Mouse (Mus musculus): ENCODE measurements at regions not wholly inside any gene's neighbourhood (a gene's known extent, or its start where the extent isn't known, plus 50 kb on each side); places are given as distances from the start of the nearest gene placed in this dataset.

GRCm38 (mm10) chr5:111944273-111944971 is 210.7 kb downstream of the Gm26897 start:
- Histone ChIP-seq H3K36me3 (replicated peaks; ENCODE audit: insufficient read depth, low read length) (no peaks in the 10 kb centered on the region), H3K27me3 (ENCODE audit: insufficient read depth, low read length) (no peaks in the 10 kb centered on the region), H3K4me1 (ENCODE audit: insufficient read depth) (no peaks in the 10 kb centered on the region), H3K4me3 (ENCODE audit: low read depth, low read length) (no peak overlapping the region), H3K9me3 (ENCODE audit: low read length) (no peaks in the 10 kb centered on the region), H3K9ac (replicated peaks) (no peak overlapping the region), H3K4me2 (ENCODE audit: low read depth, low read length) (no peak overlapping the region), H3K27ac (ENCODE audit: low read depth) (no peak overlapping the region)
- no peak for DNase-seq
- 39% methylated on average over 26 of the region's 28 CpGs for WGBS (ENCODE audit: insufficient replicate concordance)
- TF ChIP-seq EP300 (IDR thresholded peaks at IDR 0.05; ENCODE audit: low read depth) (no peak), CTCF (IDR thresholded peaks at IDR 0.05; ENCODE audit: low read depth) (no peak)
- ATAC-seq: no peak

DNA sequence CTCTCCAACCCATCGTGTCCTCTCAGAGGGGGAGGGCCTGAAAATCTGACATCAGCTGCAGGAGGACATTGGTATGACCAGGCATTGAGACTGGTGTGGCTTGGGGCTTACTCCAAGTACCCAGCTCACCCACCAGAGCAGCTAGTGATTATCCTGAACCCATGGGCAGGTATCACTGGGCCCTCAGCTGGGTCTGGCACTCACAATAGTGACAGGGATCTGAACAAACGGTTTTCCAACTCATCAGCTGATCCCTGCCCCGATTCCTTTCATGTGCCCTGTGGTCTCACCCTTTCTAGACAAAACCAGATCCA is 211.2 kb downstream of the Gm26897 start:
- Histone ChIP-seq H3K27me3 (ENCODE audit: insufficient read depth, low read length) (no peaks in the 10 kb centered on the region), H3K4me3 (ENCODE audit: low read depth, low read length) (no peak overlapping the region), H3K4me1 (ENCODE audit: insufficient read depth) (no peaks in the 10 kb centered on the region), H3K9ac (replicated peaks) (no peak overlapping the region), H3K36me3 (replicated peaks; ENCODE audit: insufficient read depth, low read length) (no peaks in the 10 kb centered on the region), H3K4me2 (ENCODE audit: low read depth, low read length) (no peak overlapping the region), H3K9me3 (ENCODE audit: low read length) (no peaks in the 10 kb centered on the region), H3K27ac (ENCODE audit: low read depth) (no peak overlapping the region)
- 29% methylated on average over 3 of the region's 3 CpGs for WGBS (ENCODE audit: insufficient replicate concordance)
- no peak for DNase-seq
- no peak for TF ChIP-seq CTCF (IDR thresholded peaks at IDR 0.05; ENCODE audit: low read depth)
- no peak for TF ChIP-seq EP300 (IDR thresholded peaks at IDR 0.05; ENCODE audit: low read depth)
- no peak for ATAC-seq

GRCm38 (mm10) chr5:111946281-111946680 is 212.6 kb downstream of the Gm26897 start:
- 77% methylated on average over 11 of the region's 11 CpGs for WGBS (ENCODE audit: insufficient replicate concordance)
- no peak overlapping the region for H3K9ac ChIP-seq (replicated peaks)
- no peaks in the 10 kb centered on the region for H3K9me3 ChIP-seq (ENCODE audit: low read length)
- H3K4me2 ChIP-seq (ENCODE audit: low read depth, low read length): no peak overlapping the region
- DNase-seq (no peak), ATAC-seq (no peak)
- no peaks in the 10 kb centered on the region for H3K36me3 ChIP-seq (replicated peaks; ENCODE audit: insufficient read depth, low read length)
- TF ChIP-seq CTCF (IDR thresholded peaks at IDR 0.05; ENCODE audit: low read depth) (no peak), EP300 (IDR thresholded peaks at IDR 0.05; ENCODE audit: low read depth) (no peak)
- H3K4me3 ChIP-seq (ENCODE audit: low read depth, low read length): no peak overlapping the region
- H3K4me1 ChIP-seq (ENCODE audit: insufficient read depth): no peaks in the 10 kb centered on the region
- no peak overlapping the region for H3K27ac ChIP-seq (ENCODE audit: low read depth)
- no peaks in the 10 kb centered on the region for H3K27me3 ChIP-seq (ENCODE audit: insufficient read depth, low read length)

DNA sequence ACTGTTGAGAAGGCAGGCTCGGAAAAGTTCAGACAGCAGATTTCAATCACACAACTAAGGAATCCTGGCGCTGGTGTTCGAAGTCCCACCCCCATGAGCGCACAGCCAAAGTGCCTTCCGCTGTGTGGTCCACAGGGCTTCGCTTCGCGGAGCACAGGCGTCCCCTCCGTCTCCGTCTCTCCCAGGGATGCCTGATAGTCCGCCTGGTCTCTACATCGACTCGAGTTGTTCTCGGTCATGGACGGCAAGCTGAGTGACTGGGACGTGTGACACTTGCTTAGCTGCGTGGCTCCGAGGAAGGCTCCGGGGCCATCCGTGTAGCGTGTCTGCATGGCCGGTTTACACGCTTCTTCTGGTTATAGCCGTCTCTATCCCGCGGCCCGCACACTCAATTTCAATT is 224.0 kb downstream of the Gm26897 start:
- Histone ChIP-seq H3K9me3 (ENCODE audit: low read length) (no peaks in the 10 kb centered on the region), H3K36me3 (replicated peaks; ENCODE audit: insufficient read depth, low read length) (no peaks in the 10 kb centered on the region), H3K27ac (ENCODE audit: low read depth) (no peak overlapping the region), H3K4me2 (ENCODE audit: low read depth, low read length) (no peak overlapping the region), H3K27me3 (ENCODE audit: insufficient read depth, low read length) (no peaks in the 10 kb centered on the region), H3K4me1 (ENCODE audit: insufficient read depth) (no peaks in the 10 kb centered on the region), H3K4me3 (ENCODE audit: low read depth, low read length) (no peak overlapping the region), H3K9ac (replicated peaks) (no peak overlapping the region)
- ATAC-seq (no peak), DNase-seq (no peak)
- 68% methylated on average over 28 of the region's 28 CpGs for whole genome bisulfite sequencing (ENCODE audit: insufficient replicate concordance)
- TF ChIP-seq CTCF (IDR thresholded peaks at IDR 0.05; ENCODE audit: low read depth) (no peak), EP300 (IDR thresholded peaks at IDR 0.05; ENCODE audit: low read depth) (no peak)

DNA sequence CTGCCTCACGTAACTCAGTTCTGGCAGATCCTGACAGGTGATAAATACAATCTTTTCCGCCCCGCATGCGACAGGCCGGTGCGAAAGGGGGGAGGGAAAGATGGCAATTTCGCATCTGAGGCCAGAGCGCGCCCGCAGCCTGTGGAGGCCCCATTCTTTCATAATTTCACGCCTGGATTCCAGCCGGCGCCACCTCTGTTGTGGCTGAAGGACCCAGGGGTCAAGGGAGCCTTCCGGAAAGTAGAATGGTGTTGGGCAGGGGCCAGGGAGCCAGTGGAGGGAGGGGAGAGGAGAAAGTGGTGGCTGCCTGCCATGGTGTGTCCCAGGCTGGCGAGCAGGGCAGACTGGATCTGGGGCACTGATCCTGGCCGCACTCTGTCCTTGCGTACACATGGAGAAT is 224.5 kb downstream of the Gm26897 start:
- ATAC-seq: no peak
- Histone ChIP-seq H3K36me3 (replicated peaks; ENCODE audit: insufficient read depth, low read length) (no peaks in the 10 kb centered on the region), H3K4me3 (ENCODE audit: low read depth, low read length) (no peak overlapping the region), H3K4me2 (ENCODE audit: low read depth, low read length) (no peak overlapping the region), H3K27me3 (ENCODE audit: insufficient read depth, low read length) (no peaks in the 10 kb centered on the region), H3K4me1 (ENCODE audit: insufficient read depth) (no peaks in the 10 kb centered on the region), H3K9me3 (ENCODE audit: low read length) (no peaks in the 10 kb centered on the region), H3K9ac (replicated peaks) (no peak overlapping the region), H3K27ac (ENCODE audit: low read depth) (no peak overlapping the region)
- TF ChIP-seq CTCF (IDR thresholded peaks at IDR 0.05; ENCODE audit: low read depth) (no peak), EP300 (IDR thresholded peaks at IDR 0.05; ENCODE audit: low read depth) (no peak)
- 71% methylated on average over 14 of the region's 17 CpGs for WGBS (ENCODE audit: insufficient replicate concordance)
- DNase-seq: no peak

GRCm38 (mm10) chr5:111965311-111965710 is 231.6 kb downstream of the Gm26897 start:
- H3K9me3 ChIP-seq (ENCODE audit: low read length): no peaks in the 10 kb centered on the region
- H3K9ac ChIP-seq (replicated peaks): no peak overlapping the region
- DNase-seq (no peak), ATAC-seq (no peak)
- H3K27me3 ChIP-seq (ENCODE audit: insufficient read depth, low read length): no peaks in the 10 kb centered on the region
- no peak for TF ChIP-seq EP300 (IDR thresholded peaks at IDR 0.05; ENCODE audit: low read depth)
- TF ChIP-seq CTCF (IDR thresholded peaks at IDR 0.05; ENCODE audit: low read depth): no peak
- no peaks in the 10 kb centered on the region for H3K4me1 ChIP-seq (ENCODE audit: insufficient read depth)
- H3K36me3 ChIP-seq (replicated peaks; ENCODE audit: insufficient read depth, low read length): no peaks in the 10 kb centered on the region
- no peak overlapping the region for H3K27ac ChIP-seq (ENCODE audit: low read depth)
- H3K4me2 ChIP-seq (ENCODE audit: low read depth, low read length): no peak overlapping the region
- H3K4me3 ChIP-seq (ENCODE audit: low read depth, low read length): no peak overlapping the region
- 78% methylated on average over 7 of the region's 7 CpGs for WGBS (ENCODE audit: insufficient replicate concordance)

GRCm38 (mm10) chr5:111968121-111968520 is 234.4 kb downstream of the Gm26897 start:
- DNase-seq (no peak), ATAC-seq (no peak)
- Histone ChIP-seq H3K9me3 (ENCODE audit: low read length) (no peaks in the 10 kb centered on the region), H3K27ac (ENCODE audit: low read depth) (no peak overlapping the region), H3K36me3 (replicated peaks; ENCODE audit: insufficient read depth, low read length) (no peaks in the 10 kb centered on the region), H3K27me3 (ENCODE audit: insufficient read depth, low read length) (no peaks in the 10 kb centered on the region), H3K4me1 (ENCODE audit: insufficient read depth) (no peaks in the 10 kb centered on the region), H3K4me3 (ENCODE audit: low read depth, low read length) (no peak overlapping the region), H3K9ac (replicated peaks) (no peak overlapping the region), H3K4me2 (ENCODE audit: low read depth, low read length) (no peak overlapping the region)
- 65% methylated on average over 11 of the region's 11 CpGs for WGBS (ENCODE audit: insufficient replicate concordance)
- TF ChIP-seq EP300 (IDR thresholded peaks at IDR 0.05; ENCODE audit: low read depth): no peak
- TF ChIP-seq CTCF (IDR thresholded peaks at IDR 0.05; ENCODE audit: low read depth): no peak

Data from liver, postnatal 0 days (tissue).